Mouse (Mus musculus): ENCODE data around the gene Vmn2r16.

The Vmn2r16 gene

GRCm38 (mm10) chr5:109329862-109330261, at the start of gene Vmn2r16:
Gene Vmn2r16, plus strand, starts transcription at chr5:109330162.
- ATAC-seq (ENCODE audit: low TSS enrichment) = no peak

- ATAC-seq (ENCODE audit: low TSS enrichment) = no peak
Observed at GRCm38 (mm10) chr5:109294655-109295054, 35.3 kb upstream of the Vmn2r16 start.

GRCm38 (mm10) chr5:109297544-109297943, 32.4 kb upstream of the Vmn2r16 start, which contains the start of gene Vmn2r15:
Gene Vmn2r15, minus strand, starts transcription at chr5:109297644.
- no peak for ATAC-seq (ENCODE audit: low TSS enrichment)

GRCm38 (mm10) chr5:109419388-109419787, 89.4 kb downstream of the Vmn2r16 start, which contains the start of gene Vmn2r17:
Gene Vmn2r17, plus strand, starts transcription at chr5:109419688.
- ATAC-seq (ENCODE audit: low TSS enrichment) = no peak

Measured in frontal cortex, adult (tissue).